Comparison of ENCODE assay signal across 11 mouse cellular contexts in genomic region chr19:21913005-21913670, GRCm38 (mm10).
DNase-seq lines count a peak whose midpoint lies in the region; ATAC-seq and TF ChIP-seq lines count a peak whose summit lies in the region.
"Had no signal": no experiment of that assay in that cellular context is flagged by ENCODE, and none has a peak within 500 bp of the region (broad histone marks: within the 10 kb centered on the region; RNA-seq: fewer than 3 reads in every experiment).

No protein-coding gene starts in this region.

- no peak overlapping the region for H3K4me2 ChIP-seq in forebrain, postnatal 0 days (ENCODE audit: low read depth)

- H3K9me3 ChIP-seq in heart, embryonic 10.5 days, result no peaks in the 10 kb centered on the region
- no peaks in the 10 kb centered on the region for H3K9me3 ChIP-seq in forebrain, postnatal 0 days (ENCODE audit: low read length)

- DNase-seq in gastrocnemius, postnatal 10 days, result peak; percentile 19
- DNase-seq in gastrocnemius, adult 8-10 months (ENCODE audit: low spot score in 2 of 2), result no peak
- peak; percentile 75 for DNase-seq in heart, embryonic 10.5 days (ENCODE audit: low spot score)
- DNase-seq in kidney, postnatal 25 days, result peak; percentile 65 to 72
- no peak for DNase-seq in forebrain, postnatal 0 days
- DNase-seq in embryo, embryonic 10.5 days (ENCODE audit: low spot score), result no peak
- DNase-seq: cerebellum, adult 11 months had no signal

- no peak for TF ChIP-seq CTCF in forebrain, postnatal 0 days (IDR thresholded peaks at IDR 0.05; ENCODE audit: low read depth)

- H3K27ac ChIP-seq in heart, embryonic 10.5 days, result peak overlapping the region; percentile 22; the same call in 1 of the 2 replicates
- no peak overlapping the region for H3K27ac ChIP-seq in forebrain, postnatal 0 days (ENCODE audit: low read depth, low read length)

- ATAC-seq in monocyte, adult 5-6 weeks (replicated peaks; ENCODE audit: insufficient number of reproducible peaks, low FRiP score, low TSS enrichment, poor library complexity, severe bottlenecking), result peak; percentile 78
- ATAC-seq in frontal cortex, adult (ENCODE audit: low TSS enrichment), result no peak
- ATAC-seq in forebrain, postnatal 0 days, result no peak
- ATAC-seq: hindbrain, embryonic 16.5 days; midbrain, embryonic 16.5 days had no signal

- no peaks in the 10 kb centered on the region for H3K27me3 ChIP-seq in heart, embryonic 10.5 days (ENCODE audit: insufficient read depth, poor library complexity, severe bottlenecking)
- H3K27me3 ChIP-seq in forebrain, postnatal 0 days (ENCODE audit: insufficient read depth, low read length), result no peaks in the 10 kb centered on the region

- WGBS in heart, embryonic 10.5 days, result 64% methylated on average over 8 of the region's 8 CpGs
- 77% methylated on average over 8 of the region's 8 CpGs for WGBS in forebrain, postnatal 0 days

- H3K36me3 ChIP-seq in heart, embryonic 10.5 days, result no peaks in the 10 kb centered on the region
- H3K36me3 ChIP-seq in forebrain, postnatal 0 days (ENCODE audit: insufficient read depth), result no peaks in the 10 kb centered on the region

- H3K9ac ChIP-seq in forebrain, postnatal 0 days, result no peak overlapping the region

- H3K4me1 ChIP-seq in heart, embryonic 10.5 days, result no peaks in the 10 kb centered on the region
- no peaks in the 10 kb centered on the region for H3K4me1 ChIP-seq in forebrain, postnatal 0 days (ENCODE audit: insufficient read depth)

- H3K4me3 ChIP-seq in heart, embryonic 10.5 days, result no peak overlapping the region
- no peak overlapping the region for H3K4me3 ChIP-seq in forebrain, postnatal 0 days (ENCODE audit: low read depth, low read length)

Comparison
In these comparisons a context has a peak if more than half of its experiments do, and no peak if none do; other contexts are left out.
1. DNase-seq: peak in gastrocnemius, postnatal 10 days (single experiment), heart, embryonic 10.5 days (single experiment) and kidney, postnatal 25 days (2 of 2); none in gastrocnemius, adult 8-10 months (0 of 2), forebrain, postnatal 0 days (single experiment) and embryo, embryonic 10.5 days (single experiment).